Mouse (Mus musculus) Patski (cell line): Measurements from ENCODE around the gene 4930447C04Rik. TPM values are rescaled to one million over a fixed set of nuclear protein-coding genes. Genes with fewer than 3 reads are reported as not detected.

ENCODE experiments used
- ATAC-seq: fragments of 100-300 bp; one replicate; pipeline ENCODE4 v1.8.0; 2021
- CTCF ChIA-PET: fragments of 350-600 bp; sonication (Branson Sonifier 250); formaldehyde crosslinking; loops from one replicate; lab custom pipeline; 2022; ENCODE audit warnings: inconsistent platforms; lab: Charles Lee
- POLR2A ChIA-PET: fragments of 350-600 bp; sonication (Branson Sonifier 250); formaldehyde crosslinking; loops from one replicate; lab custom pipeline; 2022; ENCODE audit warnings: antibody characterized with exemption, inconsistent platforms; lab: Charles Lee
- DNase-seq: peaks from one replicate; pipeline ENCODE4 v3.0.0-alpha.2; 2011; ENCODE audit warnings: low read depth, low spot score
- H3K27me3 ChIP-seq: fragments of 371-371 bp; one replicate; pipeline ENCODE4 v1.5.1; 2021
- CTCF ChIP-seq: fragments of 100-300 bp; IDR thresholded peaks from one replicate; pipeline ENCODE4 v1.5.1; 2021
- in situ Hi-C: fragments of 300-500 bp; cut with MboI; formaldehyde crosslinking; loops from 3 replicates; pipeline ENCODE4 v1.11.1; 2018; ENCODE audit warnings: low pct_unique_long_range_greater_than_20kb, mixed read lengths
- polyA plus RNA-seq: library from polyadenylated mRNA; unstranded; gene quantifications from one replicate; pipeline ENCODE4 v1.2.3, GENCODE M21; 2021

Gene 4930447C04Rik
- polyA plus RNA-seq = not detected

DNA sequence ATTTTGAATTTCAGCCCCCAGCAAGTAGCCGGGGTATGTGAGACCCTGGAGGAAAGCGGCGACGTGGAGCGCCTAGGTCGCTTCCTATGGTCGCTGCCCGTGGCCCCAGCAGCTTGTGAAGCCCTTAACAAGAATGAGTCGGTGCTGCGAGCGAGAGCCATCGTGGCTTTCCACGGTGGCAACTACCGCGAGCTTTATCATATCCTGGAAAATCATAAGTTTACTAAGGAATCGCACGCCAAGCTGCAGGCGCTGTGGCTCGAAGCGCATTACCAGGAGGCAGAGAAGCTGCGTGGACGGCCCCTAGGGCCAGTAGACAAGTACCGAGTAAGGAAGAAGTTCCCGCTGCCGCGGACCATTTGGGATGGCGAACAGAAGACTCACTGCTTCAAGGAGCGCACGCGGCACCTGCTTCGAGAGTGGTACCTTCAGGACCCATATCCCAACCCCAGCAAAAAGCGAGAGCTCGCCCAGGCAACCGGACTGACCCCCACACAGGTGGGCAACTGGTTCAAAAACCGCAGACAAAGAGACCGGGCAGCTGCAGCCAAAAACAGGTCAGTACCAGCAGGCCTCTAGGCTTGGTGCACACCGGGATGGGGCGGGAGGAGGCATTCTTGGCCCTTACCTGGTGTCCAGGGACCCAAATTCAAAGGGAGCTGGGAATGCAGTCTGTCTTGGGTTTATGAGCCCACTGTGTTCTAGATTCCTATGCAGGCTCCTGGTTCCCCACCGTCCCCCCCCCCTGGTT lies at the start of gene 4930447C04Rik:
Gene 4930447C04Rik (minus strand): TSS at position 704 of the 751 bp plus-strand sequence.
- ChIA-PET POLR2A (no interaction called here), CTCF (no interaction called here)
- in situ Hi-C loops = no loop called here
- ATAC-seq (no peak), DNase-seq (no peak)
- H3K27me3 ChIP-seq = peaks cover 80% of the 10 kb centered on the region
- TF ChIP-seq CTCF = no peak

DNA sequence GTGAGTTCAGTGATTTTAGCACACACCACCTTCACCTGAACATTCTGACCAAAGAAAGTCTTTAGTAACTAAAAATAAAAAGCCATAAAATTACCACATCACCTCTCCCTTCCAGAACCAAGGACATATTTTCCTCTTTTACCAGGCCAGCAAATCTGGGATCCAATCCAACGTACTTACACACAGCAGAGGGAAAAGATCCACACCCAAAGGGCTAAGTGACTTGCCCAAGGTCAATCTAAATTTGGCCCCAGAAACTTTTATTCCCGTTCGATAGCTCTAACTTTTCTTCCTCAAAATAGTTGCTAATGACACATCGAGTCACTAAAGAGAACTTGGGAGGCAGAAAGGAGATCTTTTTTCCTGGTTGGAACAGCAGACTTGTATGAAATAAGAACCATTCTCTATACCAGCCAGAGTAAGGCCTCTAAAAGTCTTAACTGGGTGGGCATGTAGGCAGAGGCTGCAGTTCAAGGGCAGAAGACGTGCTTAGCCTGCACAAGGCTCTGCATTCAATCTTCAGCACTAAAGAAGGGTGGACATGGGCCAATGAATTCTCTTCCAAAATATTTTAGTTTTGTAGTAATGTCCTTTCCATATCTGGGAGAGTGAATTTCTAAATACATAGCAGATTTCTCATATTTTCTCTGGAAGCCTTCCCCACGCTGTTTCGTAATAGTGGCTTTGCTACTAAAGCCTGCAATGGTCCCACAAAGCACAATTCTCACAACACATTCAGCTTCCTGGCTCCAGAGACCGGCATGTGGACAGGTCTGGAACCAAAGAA lies 42.7 kb upstream of the 4930447C04Rik start:
- TF ChIP-seq CTCF = no peak
- H3K27me3 ChIP-seq = peaks cover 54% of the 10 kb centered on the region
- in situ Hi-C loops = no loop called here
- no peak for DNase-seq
- ATAC-seq = no peak
- CTCF ChIA-PET = no interaction called here
- POLR2A ChIA-PET = no interaction called here

DNA sequence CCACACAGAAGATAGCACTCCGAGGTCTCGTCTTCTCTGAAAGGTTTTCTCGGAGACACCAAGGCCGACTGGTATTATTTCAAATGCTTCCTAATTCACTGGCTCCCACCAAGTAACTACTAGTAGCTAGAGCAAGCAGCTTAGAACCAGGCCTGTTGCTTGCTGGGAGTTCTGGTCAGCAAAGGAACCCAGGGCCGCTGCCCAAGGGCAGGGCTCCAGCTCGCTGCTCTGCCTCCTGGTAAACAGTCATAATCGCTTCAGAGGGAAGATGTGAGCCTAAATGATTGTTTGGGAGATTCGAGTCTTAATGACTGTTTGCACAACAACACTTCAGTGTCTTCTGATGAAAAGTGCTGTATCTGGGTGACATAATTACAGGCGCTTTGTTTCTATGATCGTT lies 42.0 kb upstream of the 4930447C04Rik start:
- CTCF ChIA-PET = no interaction called here
- ATAC-seq (no peak), DNase-seq (no peak)
- in situ Hi-C loops = no loop called here
- POLR2A ChIA-PET = no interaction called here
- no peak for TF ChIP-seq CTCF
- peaks cover 58% of the 10 kb centered on the region for H3K27me3 ChIP-seq

DNA sequence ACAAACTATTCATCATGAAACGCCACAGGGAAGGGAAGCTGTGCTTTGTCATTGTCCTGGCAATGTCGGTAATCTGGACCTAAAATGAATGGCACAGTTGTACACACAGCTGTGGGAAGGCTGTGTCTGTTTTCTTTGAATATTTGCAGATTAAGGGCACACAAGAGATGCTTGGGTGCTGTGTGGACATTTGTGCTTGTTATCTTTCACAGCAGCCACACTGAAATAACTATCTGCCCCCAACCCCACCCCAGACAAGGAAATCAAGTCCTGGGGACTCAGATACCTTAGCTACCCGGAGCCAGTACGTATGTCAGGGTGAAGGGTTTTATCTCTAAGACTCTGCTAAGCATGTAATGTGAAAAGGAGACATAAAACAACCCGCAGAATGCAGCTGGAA lies 38.7 kb upstream of the 4930447C04Rik start:
- TF ChIP-seq CTCF = no peak
- DNase-seq = no peak
- ChIA-PET POLR2A (no interaction called here), CTCF (interaction anchor here (1.9 kb wide), 1 partner anchor 132 kb away, joined by 5 read pairs; no protein-coding TSS in a partner anchor)
- in situ Hi-C loops = loop anchor here (5.0 to 10.0 kb wide), 3 partner anchors 137 to 514 kb away; no protein-coding TSS in a partner anchor
- H3K27me3 ChIP-seq = peaks cover 62% of the 10 kb centered on the region
- no peak for ATAC-seq

DNA sequence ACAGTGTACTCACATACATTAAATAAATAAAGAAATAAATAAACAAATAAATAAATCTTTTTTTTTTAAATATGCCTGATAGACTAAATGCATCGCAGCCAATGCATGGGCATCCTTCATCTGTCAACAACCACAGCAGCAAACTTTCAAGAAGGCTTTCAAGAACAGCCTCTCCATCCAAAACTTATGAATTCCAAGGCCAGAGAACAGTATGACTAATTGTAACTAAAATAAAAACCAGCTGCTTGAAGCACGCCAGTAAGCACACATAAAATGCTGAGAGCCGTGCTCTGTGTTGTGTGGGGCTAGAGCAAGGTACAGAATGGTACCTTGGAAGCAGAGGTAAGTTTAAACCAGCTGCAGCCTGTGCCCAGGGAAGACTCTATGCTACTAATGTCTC lies 37.3 kb upstream of the 4930447C04Rik start:
- in situ Hi-C loops = loop anchor here (5.0 to 10.0 kb wide), 3 partner anchors 136 to 513 kb away; no protein-coding TSS in a partner anchor
- DNase-seq (no peak), ATAC-seq (no peak)
- POLR2A ChIA-PET = no interaction called here
- no peak for TF ChIP-seq CTCF
- CTCF ChIA-PET = interaction anchor here (1.4 to 1.9 kb wide), 2 partner anchors 130 to 556 kb away, joined by 3 to 5 read pairs; no protein-coding TSS in a partner anchor
- H3K27me3 ChIP-seq = peaks cover 56% of the 10 kb centered on the region

DNA sequence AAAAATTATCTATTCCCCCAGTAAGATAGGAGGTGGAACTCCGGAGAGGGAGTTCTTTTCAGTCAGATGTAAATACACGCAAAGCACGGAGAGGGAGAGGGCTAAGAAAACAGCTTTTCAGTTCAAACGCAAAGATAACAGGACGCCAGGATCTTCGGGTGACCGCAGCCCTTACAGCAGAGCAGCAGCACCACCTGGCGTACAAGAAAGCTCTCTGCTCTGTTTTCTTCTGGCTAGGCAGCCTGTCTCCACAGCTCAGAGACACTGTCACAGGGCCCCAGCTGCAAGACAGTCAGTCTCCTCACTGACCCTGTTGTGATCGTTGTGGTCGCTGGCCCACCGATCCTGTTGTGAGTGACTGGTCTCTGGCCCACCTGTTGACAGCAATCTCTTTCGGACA lies 36.1 kb upstream of the 4930447C04Rik start:
- no peak for DNase-seq
- ChIA-PET POLR2A (no interaction called here), CTCF (interaction anchor here (0.6 to 1.7 kb wide), 8 partner anchors 19 to 577 kb away, joined by 3 to 12 read pairs (median 4); no protein-coding TSS in a partner anchor)
- peak; percentile 90 for ATAC-seq
- in situ Hi-C loops = loop anchor here (5.0 to 10.0 kb wide), 3 partner anchors 134 to 512 kb away; no protein-coding TSS in a partner anchor
- peak; percentile 88 for TF ChIP-seq CTCF
- peaks cover 48% of the 10 kb centered on the region for H3K27me3 ChIP-seq

DNA sequence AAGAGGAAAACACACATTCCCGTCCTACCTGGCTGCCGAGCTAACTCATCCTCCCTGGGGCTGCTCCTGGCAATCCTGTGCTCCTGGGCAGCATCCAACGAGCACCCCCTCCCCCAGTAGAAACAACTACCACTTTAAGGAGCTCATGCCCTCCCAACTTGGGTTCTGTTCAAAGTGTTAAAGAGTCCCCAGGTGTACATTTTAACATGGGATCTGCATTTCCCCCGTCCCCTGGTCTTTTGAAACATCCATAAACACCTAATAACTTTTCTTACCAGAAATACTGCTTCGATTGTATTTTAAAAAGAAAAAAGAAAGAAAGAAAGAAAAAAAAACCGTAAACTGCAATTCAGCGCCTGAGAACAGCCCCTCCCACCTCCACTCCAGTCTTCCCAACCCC lies 35.6 kb upstream of the 4930447C04Rik start:
- ChIA-PET CTCF (interaction anchor here (0.9 to 1.7 kb wide), 7 partner anchors 19 to 578 kb away, joined by 3 to 12 read pairs (median 4); no protein-coding TSS in a partner anchor), POLR2A (no interaction called here)
- in situ Hi-C loops = loop anchor here (5.0 to 10.0 kb wide), 3 partner anchors 134 to 511 kb away; no protein-coding TSS in a partner anchor
- H3K27me3 ChIP-seq = peaks cover 52% of the 10 kb centered on the region
- no peak for ATAC-seq
- no peak for TF ChIP-seq CTCF
- no peak for DNase-seq

DNA sequence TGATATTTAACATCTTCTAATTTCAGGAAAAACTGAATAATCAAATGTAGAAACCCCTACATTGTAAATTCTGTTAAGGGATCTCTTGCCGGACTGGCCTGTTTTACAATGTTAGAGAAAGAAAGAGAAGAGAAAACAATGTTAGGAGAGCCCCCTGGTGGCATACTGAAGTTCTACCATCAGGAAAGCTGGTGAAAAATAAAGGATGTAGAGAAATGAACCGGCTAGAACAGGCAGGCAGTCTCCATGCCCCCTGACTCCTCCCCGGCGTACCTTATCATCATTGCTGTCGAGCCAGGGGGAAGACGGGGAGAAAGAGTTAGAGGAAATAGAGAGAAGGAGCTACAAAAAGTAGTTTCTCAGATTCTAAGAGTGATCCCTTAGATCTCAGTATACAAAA lies 32.6 kb upstream of the 4930447C04Rik start:
- DNase-seq = no peak
- POLR2A ChIA-PET = no interaction called here
- CTCF ChIA-PET = interaction anchor here (1.6 kb wide), 1 partner anchor 124 kb away, joined by 4 read pairs; no protein-coding TSS in a partner anchor
- no peak for ATAC-seq
- peak; percentile 68 for TF ChIP-seq CTCF
- in situ Hi-C loops = loop anchor here (10.0 kb wide), 2 partner anchors 278 to 508 kb away; no protein-coding TSS in a partner anchor
- H3K27me3 ChIP-seq = peaks cover 35% of the 10 kb centered on the region

DNA sequence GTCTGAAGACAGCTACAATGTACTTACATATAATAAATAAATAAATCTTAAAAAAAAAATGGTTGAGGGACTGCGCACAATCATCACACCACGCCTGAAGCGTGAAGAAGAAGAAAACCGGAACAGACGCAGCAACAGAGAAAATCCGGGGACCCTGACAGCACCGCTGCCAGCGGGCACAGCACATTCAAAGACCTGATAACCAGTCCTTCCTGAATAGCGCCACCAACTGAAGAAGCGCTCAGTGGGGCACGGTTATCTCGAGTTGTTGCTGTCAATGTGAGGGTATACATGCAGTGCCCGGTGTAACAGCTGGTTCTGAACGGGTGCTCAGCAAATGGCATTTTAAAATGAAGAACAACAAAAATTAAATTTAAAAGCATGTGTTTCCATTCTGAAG lies 30.0 kb upstream of the 4930447C04Rik start:
- CTCF ChIA-PET = no interaction called here
- POLR2A ChIA-PET = no interaction called here
- TF ChIP-seq CTCF = no peak
- DNase-seq (no peak), ATAC-seq (no peak)
- H3K27me3 ChIP-seq = peaks cover 27% of the 10 kb centered on the region
- in situ Hi-C loops = loop anchor here (10.0 kb wide), 2 partner anchors 276 to 506 kb away; no protein-coding TSS in a partner anchor

DNA sequence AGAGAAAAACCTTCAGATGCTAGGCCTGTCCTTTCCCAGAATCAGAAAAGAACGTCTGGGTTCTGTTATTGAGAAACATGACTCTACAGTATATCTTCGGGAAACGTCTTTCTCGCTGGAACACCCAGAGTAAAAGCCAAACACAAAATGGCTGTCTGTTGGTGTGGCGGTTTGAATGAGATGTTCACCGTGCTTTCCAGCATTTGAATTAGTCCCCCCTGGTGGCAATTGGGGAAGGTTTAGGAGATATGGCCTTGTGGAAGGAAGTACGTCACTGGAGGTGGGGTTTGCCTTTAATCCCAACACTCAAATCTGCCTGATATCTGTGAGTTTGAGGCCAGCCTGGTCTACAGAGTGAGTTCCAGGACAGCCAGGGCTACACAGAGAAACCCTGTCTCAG lies 27.0 kb upstream of the 4930447C04Rik start:
- H3K27me3 ChIP-seq = peaks cover 12% of the 10 kb centered on the region
- DNase-seq = no peak
- CTCF ChIA-PET = no interaction called here
- TF ChIP-seq CTCF = no peak
- ATAC-seq = no peak
- POLR2A ChIA-PET = no interaction called here
- in situ Hi-C loops = no loop called here
